Mouse (Mus musculus) liver, postnatal 0 days (tissue): ENCODE measurements around the gene Sbds.

Experiments used
- CTCF ChIP-seq: sonication (generic); IDR thresholded peaks from 2 replicates; pipeline ENCODE4 v1.5.1; 2016; ENCODE audit warnings: antibody characterized with exemption, low read depth
- EP300 ChIP-seq: IDR thresholded peaks from 2 replicates; pipeline ENCODE4 v1.6.1; 2016; ENCODE audit warnings: antibody characterized with exemption, low read depth, mild to moderate bottlenecking

DNA sequence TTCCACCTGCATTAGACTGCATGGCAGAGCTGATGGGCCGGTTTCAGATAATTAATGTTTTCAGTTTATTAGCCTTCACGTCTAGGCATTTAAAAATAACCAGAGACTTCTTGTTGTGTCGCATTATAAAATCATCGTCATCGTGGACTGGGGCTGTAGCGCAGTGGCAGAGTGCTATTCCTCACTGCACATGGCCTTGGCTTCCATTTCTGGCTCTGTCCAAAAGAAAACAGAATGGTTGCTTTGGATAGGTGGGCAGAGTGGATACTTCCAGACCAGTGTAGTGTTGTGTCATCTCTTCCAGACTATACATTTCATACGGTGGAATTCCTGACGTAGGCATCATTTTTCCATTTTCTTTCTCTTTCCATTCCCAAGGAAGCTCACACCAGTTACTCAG is 44.2 kb upstream of the Sbds start:
- TF ChIP-seq CTCF (no peak), EP300 (no peak)
